Mouse (Mus musculus) lung, adult 2 months (tissue): ENCODE measurements around the gene Olfr178. TPM values are rescaled to one million over a fixed set of nuclear protein-coding genes. Genes with fewer than 3 reads are reported as not detected.

Experiments used
- DNase-seq: peaks from one replicate; pipeline ENCODE4 v3.0.0; 2022
- H3K4me1 ChIP-seq: fragments of 200-500 bp; 2 replicates; pipeline ENCODE4 v1.6.1; 2011; ENCODE audit warnings: low read length; ENCODE audit not compliant: control insufficient read depth, insufficient read depth
- H3K4me3 ChIP-seq: fragments of 200-500 bp; replicated peaks from 2 replicates; pipeline ENCODE3; 2011; ENCODE audit warnings: low read depth, mild to moderate bottlenecking, control low read depth, low read length; ENCODE audit errors: extremely low read depth
- CTCF ChIP-seq: fragments of 200-500 bp; IDR thresholded peaks from 2 replicates; pipeline ENCODE4 v1.5.1; 2011; ENCODE audit warnings: mild to moderate bottlenecking, low read length, control low read depth; ENCODE audit not compliant: insufficient read depth
- POLR2A ChIP-seq: fragments of 200-500 bp; IDR thresholded peaks from 2 replicates; pipeline ENCODE4 v1.6.1; 2011; ENCODE audit warnings: low read depth, mild to moderate bottlenecking, control low read depth, low read length, borderline replicate concordance; ENCODE audit errors: extremely low read depth
- WGBS: fragments of 180-500 bp; shearing (Covaris S2); methylation state at CpG from one replicate; pipeline ENCODE4 v1.1.7; 2018; 5-methylcytosine and 5-hydroxymethylcytosine counted together
- polyA plus RNA-seq: library from polyadenylated mRNA; depleted of rRNA; stranded (reverse); fragments of >200 nt; gene quantifications from 2 replicates; pipeline ENCODE4 v1.2.3, GENCODE M21; 2012; rRNA removed

Olfr178 gene
- polyA plus RNA-seq, result not detected in 2 replicates

DNA sequence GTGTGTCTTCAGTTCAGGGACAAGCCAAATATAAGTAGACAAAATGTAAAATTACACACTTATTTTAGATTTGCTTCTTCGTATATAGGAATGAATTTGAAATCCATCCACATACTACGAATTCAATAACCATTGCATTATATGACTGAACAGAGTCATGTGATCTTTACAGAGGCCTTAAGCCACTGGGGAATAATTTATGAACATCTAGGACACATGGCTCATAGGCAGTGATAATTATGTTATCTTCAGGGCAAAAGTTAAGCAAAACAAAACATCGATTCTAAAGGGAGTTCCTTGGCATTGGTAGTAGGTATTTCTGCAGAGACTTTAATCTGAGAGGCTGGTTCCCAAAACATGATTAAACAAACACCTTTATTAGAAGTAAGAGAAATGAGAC lies at the start of gene Olfr178:
Olfr178 (minus strand) TSS at position 101 of the 400 bp plus-strand sequence.
- 87% methylated on average over 3 of the region's 3 CpGs for WGBS
- TF ChIP-seq CTCF (no peak), POLR2A (no peak)
- DNase-seq, result no peak
- Histone ChIP-seq H3K4me1 (no peaks in the 10 kb centered on the region), H3K4me3 (no peak within 1 kb of the TSS)

DNA sequence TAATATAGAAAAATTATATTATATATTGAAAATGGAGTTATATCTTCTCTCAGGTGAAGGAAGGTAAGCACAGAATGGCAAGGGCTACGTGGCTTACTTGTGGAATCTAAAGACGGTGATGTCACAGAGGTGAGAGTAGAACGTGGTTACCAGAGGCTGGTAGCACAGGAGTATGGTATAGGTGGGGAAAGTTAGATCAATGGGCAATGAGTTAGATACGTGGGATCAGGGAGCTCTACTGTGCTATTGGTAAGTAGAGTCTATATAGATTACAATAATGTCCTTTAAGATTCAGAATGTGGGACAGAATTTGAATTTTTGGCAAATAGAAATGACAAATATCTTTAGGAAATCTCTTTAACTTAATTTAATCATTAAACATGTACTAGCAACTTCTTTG lies 37.4 kb upstream of the Olfr178 start, which contains the start of gene Olfr180:
Olfr180 (minus strand) TSS at position 101 of the 400 bp plus-strand sequence.
- Histone ChIP-seq H3K4me1 (no peaks in the 10 kb centered on the region), H3K4me3 (no peak within 1 kb of the TSS)
- TF ChIP-seq POLR2A (no peak), CTCF (no peak)
- no peak for DNase-seq
- whole genome bisulfite sequencing, result 72% methylated on average over 4 of the region's 4 CpGs

DNA sequence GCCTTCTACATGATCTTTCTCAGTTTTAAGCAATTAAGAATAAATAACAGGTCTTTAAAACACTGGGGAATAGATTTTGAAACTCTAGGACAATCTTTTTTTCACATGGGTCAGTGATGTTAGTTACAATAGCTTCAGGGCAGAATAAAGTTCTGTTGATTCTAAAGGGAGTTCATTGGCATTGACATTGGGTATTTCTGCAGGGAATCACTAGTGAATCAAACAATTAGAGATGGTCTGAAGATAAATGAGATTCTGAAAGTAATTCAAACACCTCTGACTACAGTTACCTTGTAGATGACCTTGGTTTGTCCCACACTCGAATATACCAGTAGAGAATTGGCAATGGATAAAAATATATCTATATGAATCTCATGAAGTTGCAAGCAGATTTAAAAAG lies 36.8 kb upstream of the Olfr178 start, which contains the start of gene Olfr181:
Olfr181 (minus strand) TSS at position 101 of the 400 bp plus-strand sequence.
- no peak within 1 kb of the TSS for H3K4me3 ChIP-seq
- H3K4me1 ChIP-seq, result no peaks in the 10 kb centered on the region
- no peak for DNase-seq
- 55% methylated on average over 1 of the region's 1 CpGs for WGBS
- TF ChIP-seq CTCF, result no peak

DNA sequence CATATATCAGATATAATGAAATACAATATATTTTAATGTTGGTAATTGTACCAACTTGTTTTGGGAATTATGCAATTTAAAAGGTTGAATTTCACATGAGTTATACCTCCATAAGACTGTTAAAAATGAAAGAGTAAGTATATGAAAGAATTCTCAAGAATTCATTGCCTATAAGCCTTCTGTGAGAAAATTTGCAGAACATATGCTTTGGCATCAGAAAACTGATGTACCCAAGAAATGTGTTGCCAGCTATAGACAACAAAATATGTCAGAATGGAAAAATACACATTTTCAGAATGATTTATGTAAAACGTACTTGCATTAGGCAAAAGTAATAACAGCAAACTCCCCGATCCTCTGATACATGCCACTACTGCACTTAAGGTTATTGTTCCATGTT lies 7.4 kb downstream of the Olfr178 start:
- 87% methylated on average over 2 of the region's 2 CpGs for WGBS
- TF ChIP-seq CTCF (no peak), POLR2A (no peak)

DNA sequence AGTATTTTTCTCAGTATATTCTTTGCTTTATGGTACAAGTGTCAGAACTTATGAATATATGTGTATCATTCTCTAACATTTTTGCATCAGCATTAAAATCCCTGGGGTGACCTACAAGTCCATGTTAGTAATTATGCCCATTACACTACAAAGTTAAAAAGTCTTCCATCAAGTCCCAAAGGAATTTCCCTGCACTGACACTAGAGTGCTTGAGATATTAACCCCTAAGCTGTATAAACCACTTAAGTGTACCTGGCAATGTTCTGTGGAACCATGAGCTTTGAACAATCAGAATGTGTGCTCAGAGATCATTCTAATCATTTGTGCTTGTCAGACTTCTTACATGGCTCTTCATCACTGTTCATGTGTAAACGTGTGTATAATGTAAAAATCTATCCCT lies 17.2 kb downstream of the Olfr178 start, which contains the start of gene Olfr177:
Olfr177 (minus strand) TSS at position 101 of the 400 bp plus-strand sequence.
- no peak for TF ChIP-seq POLR2A
- no peak for TF ChIP-seq CTCF
- Histone ChIP-seq H3K4me1 (no peaks in the 10 kb centered on the region), H3K4me3 (no peak within 1 kb of the TSS)
- DNase-seq, result no peak
- 37% methylated on average over 1 of the region's 1 CpGs for WGBS

More for the DNA sequence above, 7.4 kb downstream of the Olfr178 start:
- DNase-seq, result no peak
- H3K4me1 ChIP-seq, result no peaks in the 10 kb centered on the region
- H3K4me3 ChIP-seq, result no peak overlapping the region

DNA sequence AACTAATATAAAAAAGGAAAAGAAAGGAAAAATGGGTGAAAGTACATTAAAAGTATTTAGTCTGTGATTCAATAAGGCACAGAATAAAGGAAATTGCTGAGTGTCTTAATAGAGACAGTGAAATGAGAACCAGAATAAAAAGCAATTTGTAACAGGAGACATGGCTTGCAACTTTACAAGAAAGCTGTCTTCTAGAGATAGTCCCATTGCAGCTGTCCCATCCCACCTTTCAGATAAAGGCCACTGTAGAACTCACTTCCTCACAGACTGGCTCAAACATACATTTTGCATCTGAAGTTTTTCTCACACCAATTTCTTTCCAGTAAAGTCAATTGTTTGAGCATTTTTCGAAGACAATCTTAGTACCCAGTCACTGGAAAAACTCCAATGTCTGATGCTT lies 30.4 kb downstream of the Olfr178 start:
- TF ChIP-seq CTCF (no peak), POLR2A (no peak)
- WGBS, result 67% methylated on average over 1 of the region's 1 CpGs
- Histone ChIP-seq H3K4me1 (no peaks in the 10 kb centered on the region), H3K4me3 (no peak overlapping the region)
- no peak for DNase-seq

DNA sequence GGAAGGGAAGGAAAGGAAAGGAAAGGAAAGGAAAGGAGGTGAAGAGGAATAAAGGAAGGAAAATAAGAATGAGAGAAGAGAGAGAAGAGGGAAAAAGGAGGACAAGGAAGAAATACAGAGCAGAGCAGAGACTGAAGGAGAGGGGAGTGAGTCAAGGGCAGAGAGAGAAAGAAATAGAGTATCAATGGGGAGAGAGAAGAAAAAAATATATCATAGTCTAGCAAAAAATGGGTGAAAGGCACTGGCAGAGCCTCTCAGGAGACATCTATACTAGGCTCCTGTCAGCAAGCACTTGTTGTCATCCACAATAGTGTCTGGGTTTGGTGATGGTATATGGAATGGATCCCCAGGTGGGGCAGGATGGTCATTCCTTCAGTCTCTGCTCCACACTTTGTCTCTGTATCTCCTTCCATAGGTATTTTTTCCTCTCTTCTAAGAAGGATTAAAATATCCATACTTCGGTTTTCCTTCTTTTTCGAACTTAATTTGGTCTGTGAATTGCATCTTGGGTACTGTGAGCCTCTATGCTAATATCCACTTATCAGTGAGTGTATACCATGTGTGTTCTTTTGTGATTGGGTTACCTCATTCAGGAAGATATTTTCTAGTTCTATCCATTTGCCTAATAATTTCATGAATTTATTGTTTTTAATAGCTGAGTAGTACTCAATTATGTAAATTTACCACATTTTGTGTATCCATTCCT lies 31.7 kb downstream of the Olfr178 start:
- WGBS, result 83% methylated on average over 2 of the region's 2 CpGs
- no peak for DNase-seq
- no peak for TF ChIP-seq POLR2A
- TF ChIP-seq CTCF, result no peak
- no peaks in the 10 kb centered on the region for H3K4me1 ChIP-seq
- H3K4me3 ChIP-seq, result no peak overlapping the region

Other genes with a start within 250 kb of the Olfr178 start
- 11.5 and 12.3 TPM in 2 replicates for gene Cpox, start 221.8 kb downstream of the Olfr178 start, polyA plus RNA-seq
- 0.09 and 0.31 TPM in 2 replicates for gene Gpr15, start 173.0 kb downstream of the Olfr178 start, polyA plus RNA-seq
- 49.8 and 72.9 TPM in 2 replicates for gene Cldnd1, start 164.2 kb downstream of the Olfr178 start, polyA plus RNA-seq
- gene Olfr172, start 128.9 kb downstream of the Olfr178 start, polyA plus RNA-seq, result not detected in 2 replicates
- gene Olfr173, start 91.8 kb downstream of the Olfr178 start, polyA plus RNA-seq, result not detected in 2 replicates
- not detected in 2 replicates for gene Olfr175-ps1, start 65.3 kb downstream of the Olfr178 start, polyA plus RNA-seq
- not detected in 2 replicates for gene Olfr177, start 17.3 kb downstream of the Olfr178 start, polyA plus RNA-seq
- gene Olfr181, start 36.7 kb upstream of the Olfr178 start, polyA plus RNA-seq, result not detected in 2 replicates
- gene Olfr180, start 37.3 kb upstream of the Olfr178 start, polyA plus RNA-seq, result not detected in 2 replicates
- gene Olfr183, start 103.3 kb upstream of the Olfr178 start, polyA plus RNA-seq, result not detected in 2 replicates
- not detected in 2 replicates for gene Olfr186, start 138.2 kb upstream of the Olfr178 start, polyA plus RNA-seq
- not detected in 2 replicates for gene Olfr187, start 147.7 kb upstream of the Olfr178 start, polyA plus RNA-seq
- not detected in 2 replicates for gene Olfr190, start 185.9 kb upstream of the Olfr178 start, polyA plus RNA-seq
- gene Olfr191, start 197.8 kb upstream of the Olfr178 start, polyA plus RNA-seq, result not detected in 2 replicates
- not detected in 2 replicates for gene Olfr193, start 219.8 kb upstream of the Olfr178 start, polyA plus RNA-seq
- gene Olfr194, start 229.0 kb upstream of the Olfr178 start, polyA plus RNA-seq, result not detected in 2 replicates